Mouse (Mus musculus) erythroblast, adult 5-6 weeks (primary cell): ENCODE measurements at regions not wholly inside any gene's neighbourhood (a gene's known extent, or its start where the extent isn't known, plus 50 kb on each side); places are given as distances from the start of the nearest gene placed in this dataset.

Experiments used
- ATAC-seq: replicated peaks from 2 replicates; pipeline ENCODE4 v1.8.0; 2016; ENCODE audit warnings: moderate number of reproducible peaks, mild to moderate bottlenecking, moderate TSS enrichment, inconsistent platforms; ENCODE audit not compliant: poor library complexity, low FRiP score, severe bottlenecking

- ATAC-seq, result no peak
Measured at GRCm38 (mm10) chr2:167826922-167827703, 104.7 kb upstream of the Ptpn1 start.

GRCm38 (mm10) chr2:167823513-167823912 lies 108.3 kb upstream of the Ptpn1 start:
- no peak for ATAC-seq

DNA sequence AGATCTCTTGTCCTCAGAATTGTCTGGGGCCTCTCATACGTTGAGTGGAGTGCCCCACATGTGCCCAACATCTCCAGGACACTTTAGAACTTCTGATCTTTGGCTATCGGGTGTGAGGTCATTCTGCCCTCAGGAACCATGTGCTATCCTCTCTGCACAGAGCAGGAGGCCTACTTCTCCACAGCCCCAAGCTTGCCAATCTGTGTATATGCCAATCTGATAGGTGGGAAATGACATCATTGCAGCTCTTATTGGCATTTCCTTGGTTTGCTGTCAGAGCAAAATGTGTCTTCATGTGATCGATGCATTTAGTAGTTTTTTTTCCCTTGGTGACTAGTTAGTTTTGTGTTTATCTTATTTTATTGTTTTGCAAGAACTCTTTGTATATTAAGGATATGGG lies 108.8 kb upstream of the Ptpn1 start:
- no peak for ATAC-seq

DNA sequence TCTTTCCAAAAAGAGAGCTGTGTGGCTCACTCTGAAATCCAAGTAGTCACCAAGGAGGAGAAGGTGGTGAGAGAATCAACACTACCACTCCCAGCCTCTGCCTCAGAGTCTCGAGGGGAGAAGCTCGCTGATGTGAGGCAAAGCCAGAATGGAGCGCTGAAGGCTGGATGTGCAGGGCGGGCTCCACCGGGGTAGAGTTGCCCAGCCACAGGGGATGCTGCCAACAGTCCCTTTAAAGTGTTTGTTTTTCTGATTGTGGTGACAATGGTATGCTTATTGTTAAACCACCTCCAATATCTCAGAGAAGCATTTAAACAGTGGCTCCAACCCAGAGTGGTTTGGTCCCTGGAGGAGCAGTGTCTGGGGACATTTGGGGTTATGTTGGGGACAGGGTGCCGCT lies 110.7 kb upstream of the Ptpn1 start:
- no peak for ATAC-seq

DNA sequence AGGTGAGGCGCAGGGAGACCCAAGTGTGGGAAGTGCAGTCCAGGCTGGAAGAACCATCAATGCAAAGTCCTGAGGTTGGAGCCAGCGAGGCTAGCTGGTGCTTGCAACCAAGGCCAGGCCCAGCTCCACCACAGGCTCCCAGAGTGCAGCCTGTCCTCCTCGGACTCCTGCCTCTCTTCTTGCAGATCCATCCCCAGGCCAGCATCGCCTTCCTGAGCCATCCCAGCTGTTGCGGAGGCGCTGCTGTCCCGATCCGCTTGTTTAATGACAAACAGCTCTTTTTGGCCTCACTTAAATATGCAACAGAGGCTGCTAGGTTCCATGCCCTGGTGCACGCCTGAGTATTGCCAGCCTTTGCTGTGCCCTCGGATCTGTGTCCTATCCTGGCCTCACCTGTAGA lies 113.1 kb upstream of the Ptpn1 start:
- no peak for ATAC-seq

GRCm38 (mm10) chr2:167817030-167817429 lies 114.8 kb upstream of the Ptpn1 start:
- ATAC-seq, result no peak

- no peak for ATAC-seq
Measured at GRCm38 (mm10) chr2:167815123-167815522, 116.7 kb upstream of the Ptpn1 start.

DNA sequence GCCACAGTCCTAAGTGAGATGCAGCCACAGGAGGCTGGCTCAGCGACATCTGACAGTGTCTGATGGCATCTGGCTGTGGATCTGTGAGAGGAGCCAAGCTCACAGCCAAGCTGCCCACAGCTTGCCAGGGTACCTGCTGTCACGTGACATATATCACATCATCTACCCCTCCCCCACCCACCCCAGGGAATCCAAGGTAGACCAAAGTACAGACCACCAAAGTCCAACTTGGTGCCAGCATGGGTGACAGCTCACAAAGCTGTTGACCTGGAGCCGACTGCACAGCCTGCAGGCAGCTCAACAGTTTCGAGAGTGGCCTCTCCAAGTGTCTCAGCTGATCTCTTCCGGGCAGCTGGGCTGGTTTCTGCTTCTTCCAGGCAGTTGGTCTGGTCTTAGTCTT lies 119.6 kb upstream of the Tmem189 start:
- no peak for ATAC-seq

GRCm38 (mm10) chr2:167805629-167806304 lies 116.1 kb upstream of the Tmem189 start:
- no peak for ATAC-seq

DNA sequence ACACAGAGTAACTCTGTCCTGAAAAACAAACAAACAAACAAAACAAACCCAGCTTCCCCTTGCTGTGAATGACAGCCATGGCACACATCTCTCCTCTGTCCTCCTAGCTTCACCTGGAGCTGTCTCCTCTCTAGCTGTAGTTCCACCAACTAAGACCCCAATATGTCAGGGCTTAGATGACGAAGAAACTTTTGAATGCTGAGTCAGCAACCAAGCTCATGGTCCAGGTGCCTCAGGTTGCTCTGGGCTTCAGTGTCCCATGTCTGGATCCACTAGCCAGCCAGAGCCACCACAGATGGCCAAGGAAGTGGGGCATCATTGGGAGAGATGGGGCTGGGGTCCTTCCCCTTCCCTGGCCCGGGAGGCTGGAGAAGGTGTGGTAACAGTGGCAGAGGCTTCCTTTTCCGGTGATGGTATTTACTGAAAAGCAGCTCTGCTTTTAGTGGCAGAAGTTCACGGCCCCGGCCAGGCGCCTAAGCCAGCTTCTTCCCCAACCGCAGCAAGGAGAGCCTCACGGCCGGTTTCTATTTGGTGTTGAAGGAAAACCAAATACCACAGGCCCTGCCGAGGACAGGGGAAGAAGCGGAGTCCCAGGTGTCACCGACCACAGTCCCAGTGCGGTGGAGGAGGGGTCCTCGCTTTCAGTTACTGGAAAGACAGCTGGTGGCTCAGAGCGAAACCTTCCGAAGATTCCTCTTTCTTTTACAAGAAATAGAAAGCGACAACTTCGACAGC lies 115.0 kb upstream of the Tmem189 start:
- ATAC-seq, result no peak

DNA sequence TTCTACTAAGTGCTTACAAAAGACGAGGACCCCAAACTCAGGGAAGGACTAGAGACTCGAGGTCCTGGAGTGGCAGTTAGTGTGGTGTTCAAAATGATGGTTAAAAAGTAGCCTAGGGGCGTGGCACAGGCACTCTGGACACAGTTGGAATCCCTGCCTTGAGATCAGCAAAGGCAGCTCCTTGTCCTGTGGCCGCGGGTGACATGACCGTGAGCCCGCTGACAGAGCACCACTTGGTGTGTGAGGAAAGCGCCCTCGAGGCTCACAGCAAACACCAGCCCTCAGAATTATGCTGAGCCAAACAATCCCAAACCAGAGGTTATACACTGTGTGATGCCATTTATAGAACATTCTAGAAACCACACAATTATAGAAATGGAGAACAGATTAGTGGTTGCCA lies 112.9 kb upstream of the Tmem189 start:
- no peak for ATAC-seq

- ATAC-seq, result no peak
Measured at GRCm38 (mm10) chr2:167801389-167801788, 111.8 kb upstream of the Tmem189 start.

- ATAC-seq, result no peak
Measured at GRCm38 (mm10) chr2:167800648-167801245, 111.1 kb upstream of the Tmem189 start.

DNA sequence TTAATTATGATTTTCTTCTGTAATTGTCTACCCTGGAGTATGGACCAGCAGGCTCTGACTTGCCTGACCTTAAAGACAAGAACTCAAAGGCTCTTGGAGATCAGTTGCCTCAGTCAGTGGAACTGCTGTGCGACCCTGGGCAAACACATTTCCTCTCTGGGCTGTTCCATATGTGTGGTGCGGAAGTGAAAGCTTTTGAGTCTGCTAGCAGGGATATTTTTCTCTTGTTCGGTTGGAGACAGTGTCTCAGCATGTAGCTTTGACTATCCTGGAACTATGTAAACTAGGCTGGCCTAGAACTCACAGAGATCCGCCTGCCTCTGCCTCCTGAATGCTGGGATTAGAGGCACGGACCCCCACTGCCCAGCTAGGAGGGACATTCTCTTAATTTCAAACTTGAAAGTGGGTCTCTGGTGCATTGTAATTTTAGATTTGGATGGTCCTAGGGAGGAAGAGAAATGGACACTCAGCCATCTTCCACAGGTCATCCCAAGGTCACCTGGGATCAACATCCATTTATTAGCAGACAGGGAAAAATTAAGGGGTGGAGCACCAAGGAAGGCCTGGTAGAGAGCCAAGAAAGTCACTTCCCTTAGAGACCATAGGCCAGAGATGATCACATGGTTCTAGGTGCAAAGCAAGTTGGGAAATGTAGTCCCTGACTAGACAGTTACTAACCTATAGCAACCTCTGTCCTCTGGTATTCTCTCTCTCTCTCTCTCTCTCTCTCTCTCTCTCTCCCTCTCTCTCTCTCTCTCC lies 110.2 kb upstream of the Tmem189 start:
- ATAC-seq, result no peak

DNA sequence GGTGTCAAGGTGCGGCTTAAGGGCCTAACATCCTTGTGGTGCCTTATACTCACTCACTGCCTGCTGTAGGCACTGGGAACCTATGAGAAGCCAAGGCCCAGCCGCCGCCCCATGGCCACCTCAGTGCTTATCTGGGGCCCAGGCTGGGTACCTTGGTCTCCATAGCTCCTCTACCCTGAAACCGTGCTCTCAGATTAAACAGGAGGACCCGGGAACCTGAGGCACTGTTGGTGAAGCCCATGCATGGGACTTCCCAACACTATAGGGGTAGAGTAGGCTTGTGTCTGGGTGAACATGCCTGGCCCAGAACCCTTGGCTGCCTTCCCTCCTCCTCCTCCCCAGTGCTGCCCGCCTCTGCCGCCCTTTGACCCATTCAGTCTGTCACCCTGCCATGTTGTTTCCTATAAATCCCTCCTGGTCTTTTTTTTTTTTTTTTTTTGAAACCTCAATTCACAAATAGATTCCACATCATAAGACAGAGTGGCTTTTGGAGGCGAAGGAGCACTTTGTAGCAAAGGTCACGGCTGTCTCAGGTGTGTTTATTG lies 109.4 kb upstream of the Tmem189 start:
- ATAC-seq, result no peak

DNA sequence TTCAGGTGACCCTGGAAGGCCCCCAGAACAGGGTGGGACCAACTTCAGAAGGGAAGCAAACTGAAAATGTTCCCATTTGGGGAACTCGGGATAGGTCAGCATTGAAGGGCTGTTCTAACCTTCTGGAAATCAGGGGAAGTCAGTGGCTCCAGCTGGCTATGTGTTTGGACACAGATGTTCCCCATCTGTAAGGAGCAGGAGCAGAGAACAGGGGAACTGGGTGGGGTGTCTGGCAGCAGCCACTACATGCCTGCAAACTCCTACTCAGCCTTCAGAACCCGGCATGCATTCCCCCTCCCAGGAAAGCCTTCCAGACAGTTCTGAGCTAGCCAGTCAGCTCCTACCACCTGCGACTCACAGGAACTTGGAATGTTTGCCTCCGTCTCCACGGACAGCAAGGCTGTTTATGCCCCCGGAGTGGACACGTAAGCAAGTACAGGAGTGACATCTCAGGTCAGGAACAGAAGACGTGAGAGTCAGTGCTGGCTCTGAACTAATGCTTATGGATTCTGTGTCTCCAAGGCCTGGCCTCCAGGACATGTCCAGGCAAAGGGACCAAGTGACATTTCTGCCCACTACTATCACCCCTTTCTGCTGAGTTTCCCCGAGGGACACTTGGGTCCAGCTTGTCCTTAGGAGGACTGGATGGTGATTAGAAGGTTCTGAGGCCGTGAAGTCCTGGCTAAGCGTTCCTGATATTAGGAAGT lies 108.6 kb upstream of the Tmem189 start:
- no peak for ATAC-seq

DNA sequence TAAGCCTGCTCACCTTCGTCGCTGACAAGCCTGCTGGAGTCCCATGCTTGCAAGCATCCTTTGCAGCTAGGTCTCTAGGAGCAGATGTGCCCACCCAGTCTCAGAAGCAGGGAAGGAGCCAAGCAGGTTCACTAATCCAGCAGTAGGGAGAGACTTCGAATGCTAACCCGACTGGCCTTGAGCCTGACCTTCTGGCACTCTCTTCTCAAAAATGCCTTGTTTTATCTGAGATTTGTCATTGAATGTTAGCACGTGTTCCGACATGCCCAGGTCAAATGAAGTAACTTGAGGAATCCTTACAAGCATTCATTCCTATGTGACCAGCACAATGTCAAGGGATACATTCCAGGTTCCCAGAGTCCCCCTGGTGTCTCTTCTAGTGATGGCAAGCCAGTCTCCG lies 105.9 kb upstream of the Tmem189 start:
- ATAC-seq, result no peak

DNA sequence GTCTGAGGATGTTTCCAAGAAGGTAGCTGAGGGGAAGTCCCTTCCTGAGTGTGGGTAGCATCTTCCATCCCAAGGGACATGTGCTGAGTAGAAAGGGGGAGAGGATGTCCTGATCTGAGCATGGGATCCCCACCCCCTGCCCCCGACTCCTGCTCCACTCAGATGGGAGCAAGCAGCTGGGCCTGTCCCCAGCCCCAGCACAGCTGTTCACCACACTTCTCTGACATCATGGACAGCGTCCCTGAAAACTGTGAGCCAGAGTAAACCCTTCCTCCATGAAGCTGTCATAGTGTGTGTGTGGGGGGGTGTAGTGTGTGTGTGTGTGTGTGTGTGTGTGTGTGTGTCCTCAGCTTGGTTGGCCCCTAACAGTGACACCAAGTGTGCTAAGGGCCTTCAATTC lies 104.3 kb upstream of the Tmem189 start:
- no peak for ATAC-seq

GRCm38 (mm10) chr2:167792753-167793152 lies 103.1 kb upstream of the Tmem189 start:
- no peak for ATAC-seq
